In genomic region chr12:57672414-57672813, GRCm38 (mm10) we compare ENCODE assay signal across 35 mouse cellular contexts.
"Had no signal": no experiment of that assay in that cellular context is flagged by ENCODE, and none has a peak within 500 bp of the region (broad histone marks: within the 10 kb centered on the region; RNA-seq: fewer than 3 reads in every experiment).

No protein-coding gene starts in this region.

- ATAC-seq: hindbrain, embryonic 16.5 days; hindbrain, postnatal 0 days; inflammation-experienced regulatory T-cells, adult 6 months; intestine, embryonic 15.5 days; intestine, embryonic 16.5 days; intestine, postnatal 0 days had no signal

- H3K4me2 ChIP-seq: heart, embryonic 11.5 days; heart, embryonic 12.5 days; heart, embryonic 13.5 days; heart, embryonic 15.5 days; hindbrain, embryonic 12.5 days; hindbrain, embryonic 13.5 days; hindbrain, embryonic 14.5 days; hindbrain, embryonic 15.5 days; intestine, embryonic 15.5 days; kidney, embryonic 15.5 days had no signal

- H3K9ac ChIP-seq: heart, embryonic 12.5 days; heart, embryonic 13.5 days; heart, embryonic 15.5 days; hindbrain, embryonic 12.5 days; hindbrain, embryonic 13.5 days; hindbrain, embryonic 14.5 days; hindbrain, embryonic 15.5 days; intestine, embryonic 15.5 days; kidney, embryonic 15.5 days had no signal

- H3K9me3 ChIP-seq: heart, embryonic 10.5 days; heart, embryonic 12.5 days; heart, embryonic 13.5 days; heart, embryonic 15.5 days; hindbrain, embryonic 10.5 days; hindbrain, embryonic 12.5 days; hindbrain, embryonic 13.5 days; hindbrain, embryonic 15.5 days; intestine, embryonic 15.5 days; kidney, embryonic 15.5 days had no signal

- H3K4me1 ChIP-seq: heart, embryonic 10.5 days; heart, embryonic 12.5 days; heart, embryonic 13.5 days; heart, embryonic 15.5 days; hindbrain, embryonic 10.5 days; hindbrain, embryonic 12.5 days; hindbrain, embryonic 13.5 days; hindbrain, embryonic 15.5 days; intestine, embryonic 15.5 days; kidney, embryonic 15.5 days had no signal

- DNase-seq: heart, postnatal 10 days; heart, postnatal 14 days; heart, postnatal 36 days; heart, postnatal 4 days; kidney, adult 11 months; kidney, adult 18-20 months; kidney, adult 2 months; kidney, adult 8-10 months; kidney, adult 9 months; kidney, postnatal 10 days; kidney, postnatal 14 days; kidney, postnatal 25 days; kidney, postnatal 36 days; kidney, postnatal 4 days; layer of hippocampus, adult 9-11 months; layer of hippocampus, postnatal 36 days had no signal

- H3K27ac ChIP-seq: heart, embryonic 10.5 days; heart, embryonic 13.5 days; heart, embryonic 15.5 days; hindbrain, embryonic 10.5 days; hindbrain, embryonic 12.5 days; hindbrain, embryonic 13.5 days; hindbrain, embryonic 14.5 days; hindbrain, embryonic 15.5 days; hindbrain, postnatal 0 days; intestine, embryonic 15.5 days; kidney, embryonic 15.5 days; kidney, postnatal 0 days; layer of hippocampus, adult 2 months had no signal

- H3K27me3 ChIP-seq: heart, embryonic 12.5 days; heart, embryonic 13.5 days; heart, embryonic 15.5 days; hindbrain, embryonic 12.5 days; hindbrain, embryonic 13.5 days; hindbrain, embryonic 15.5 days; intestine, embryonic 15.5 days; kidney, embryonic 15.5 days had no signal

- H3K4me3 ChIP-seq: heart, embryonic 10.5 days; heart, embryonic 12.5 days; heart, embryonic 13.5 days; heart, embryonic 15.5 days; hindbrain, embryonic 10.5 days; hindbrain, embryonic 12.5 days; hindbrain, embryonic 13.5 days; hindbrain, embryonic 15.5 days; intestine, embryonic 15.5 days; kidney, embryonic 15.5 days; layer of hippocampus, adult 2 months had no signal

- H3K36me3 ChIP-seq: heart, embryonic 10.5 days; heart, embryonic 12.5 days; heart, embryonic 13.5 days; heart, embryonic 15.5 days; hindbrain, embryonic 10.5 days; hindbrain, embryonic 12.5 days; hindbrain, embryonic 13.5 days; hindbrain, embryonic 15.5 days; intestine, embryonic 15.5 days; kidney, embryonic 15.5 days had no signal
